Mouse (Mus musculus) forebrain, embryonic 15.5 days (tissue): ENCODE data around the gene Il1a. TPM values are rescaled to one million over a fixed set of nuclear protein-coding genes. Genes with fewer than 3 reads are reported as not detected.

Source experiments
- ATAC-seq: fragments of 200-750 bp; cut with Nextera tagmentation; replicated peaks from 2 replicates; pipeline ENCODE4 v1.8.0; 2017; ENCODE audit warnings: mild to moderate bottlenecking, moderate TSS enrichment, moderate library complexity
- H3K27ac ChIP-seq: fragments of 300-500 bp; sonication (generic); replicated peaks from 2 replicates; pipeline ENCODE4 v1.5.1; 2015; ENCODE audit warnings: mild to moderate bottlenecking, inconsistent platforms
- H3K27me3 ChIP-seq: fragments of 300-500 bp; sonication (generic); 2 replicates; pipeline ENCODE4 v1.6.1; 2015; ENCODE audit warnings: inconsistent platforms
- H3K36me3 ChIP-seq: fragments of 300-500 bp; sonication (generic); 2 replicates; pipeline ENCODE4 v1.6.1; 2015; ENCODE audit warnings: mild to moderate bottlenecking, inconsistent platforms
- H3K4me1 ChIP-seq: fragments of 300-500 bp; sonication (generic); 2 replicates; pipeline ENCODE4 v1.6.1; 2015; ENCODE audit warnings: inconsistent platforms
- H3K4me2 ChIP-seq: fragments of 300-500 bp; sonication (generic); replicated peaks from 2 replicates; pipeline ENCODE4 v1.6.1; 2015; ENCODE audit warnings: mild to moderate bottlenecking, inconsistent platforms
- H3K4me3 ChIP-seq: fragments of 300-500 bp; sonication (generic); 2 replicates; pipeline ENCODE4 v1.5.1; 2015; ENCODE audit warnings: mild to moderate bottlenecking, inconsistent platforms
- H3K9ac ChIP-seq: fragments of 300-500 bp; sonication (generic); replicated peaks from 2 replicates; pipeline ENCODE4 v1.6.1; 2015; ENCODE audit warnings: mild to moderate bottlenecking, inconsistent platforms
- H3K9me3 ChIP-seq: fragments of 300-500 bp; sonication (generic); 2 replicates; pipeline ENCODE4 v1.6.1; 2016; ENCODE audit warnings: inconsistent platforms
- WGBS: fragments of 180-500 bp; shearing (Covaris S2); methylation state at CpG from one replicate; pipeline ENCODE4 v1.1.7; 2015; ENCODE audit warnings: mixed read lengths; 5-methylcytosine and 5-hydroxymethylcytosine counted together
- polyA plus RNA-seq: library from polyadenylated mRNA; unstranded; fragments of >200 nt; fragmentation: Nextera tagmentation; extraction: Ambion mirVana; gene quantifications from 2 replicates; pipeline ENCODE4 v1.2.1, GENCODE M21; 2015

Il1a gene
- 0.26 and 0.29 TPM in 2 replicates for polyA plus RNA-seq

DNA sequence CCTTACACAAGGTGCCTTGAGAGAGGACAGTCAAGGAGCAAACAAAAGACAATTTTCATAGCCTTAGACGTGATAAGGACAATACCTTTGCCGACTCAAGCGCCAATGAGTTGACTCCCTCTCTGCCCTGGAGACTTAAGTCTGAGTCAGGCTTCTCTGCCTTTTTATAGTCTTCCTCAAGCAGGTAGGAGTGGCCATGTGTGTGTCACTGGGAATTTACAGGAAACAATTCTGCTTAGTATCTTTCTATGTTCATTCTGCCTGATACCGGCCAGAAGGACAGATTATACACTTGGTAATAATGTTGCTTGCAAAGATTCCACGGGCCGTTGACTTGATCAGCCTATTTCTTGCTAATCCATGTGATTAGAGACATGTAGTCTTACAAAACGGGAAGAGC lies at the start of gene Il1a:
Il1a (minus strand) TSS at position 137 of the 400 bp plus-strand sequence.
- no peaks in the 10 kb centered on the region for H3K36me3 ChIP-seq

DNA sequence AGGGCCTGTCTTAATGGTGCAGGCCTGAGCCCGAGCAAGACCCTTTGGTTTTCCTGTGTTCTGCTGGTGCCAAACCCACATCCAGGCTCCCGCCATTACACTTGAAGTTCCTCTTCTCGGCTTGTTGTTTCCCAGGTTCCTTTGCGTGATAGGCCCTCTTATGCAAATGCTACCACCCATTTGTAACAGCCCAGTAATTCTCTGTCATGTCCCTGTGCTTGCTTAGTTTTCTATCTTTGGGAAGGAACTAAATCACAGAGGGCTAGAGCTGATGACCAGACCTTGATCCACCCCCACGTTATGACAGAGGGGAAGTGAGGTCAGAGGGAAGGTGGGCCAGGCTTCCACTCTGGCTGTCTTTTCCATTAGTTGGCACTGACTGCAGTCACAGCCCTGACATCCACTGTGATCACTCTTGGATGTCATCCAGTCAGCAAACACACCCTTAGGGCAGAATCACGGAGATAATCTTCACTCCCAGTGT lies 28.4 kb upstream of the Il1a start:
- WGBS: 76% methylated on average over 6 of the region's 6 CpGs
- Histone ChIP-seq H3K27me3 (no peaks in the 10 kb centered on the region), H3K27ac (no peak overlapping the region), H3K9me3 (no peaks in the 10 kb centered on the region), H3K9ac (no peak overlapping the region), H3K4me3 (no peak overlapping the region), H3K36me3 (no peaks in the 10 kb centered on the region), H3K4me1 (0 out of 2 replicates have a peak, but pooled peaks cover 3% of the 10 kb centered on the region), H3K4me2 (no peak overlapping the region)
- ATAC-seq: no peak

More for the DNA sequence above, at the start of gene Il1a:
- H3K4me3 ChIP-seq: no peak within 1 kb of the TSS
- no peaks in the 10 kb centered on the region for H3K4me1 ChIP-seq
- H3K9ac ChIP-seq: no peak within 1 kb of the TSS
- H3K4me2 ChIP-seq: no peak within 1 kb of the TSS
- no peaks in the 10 kb centered on the region for H3K9me3 ChIP-seq
- WGBS: 86% methylated on average over 7 of the region's 7 CpGs
- no peak for ATAC-seq
- H3K27me3 ChIP-seq: no peaks in the 10 kb centered on the region
- H3K27ac ChIP-seq: no peak within 1 kb of the TSS

DNA sequence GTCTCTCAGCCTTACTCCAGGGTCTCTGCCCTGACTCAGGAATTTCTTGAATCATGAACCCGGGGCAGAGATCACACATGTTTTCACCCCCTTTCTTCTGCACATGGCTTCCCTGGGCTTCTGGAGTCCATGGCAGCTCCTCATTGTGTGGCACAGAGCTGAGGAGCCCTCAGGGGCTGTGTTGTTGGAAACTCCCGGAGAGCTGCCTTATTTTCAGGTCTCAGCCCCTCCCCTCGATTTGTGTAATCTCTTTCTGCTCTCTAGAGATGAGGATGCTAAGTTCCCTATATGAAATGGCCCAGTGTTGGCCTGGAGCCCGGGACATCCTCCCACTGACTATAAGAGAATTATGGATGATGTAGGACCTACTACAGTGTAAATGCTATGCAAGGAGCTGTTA lies 23.7 kb upstream of the Il1a start:
- no peaks in the 10 kb centered on the region for H3K36me3 ChIP-seq
- ATAC-seq: no peak
- no peak overlapping the region for H3K4me3 ChIP-seq
- no peaks in the 10 kb centered on the region for H3K27me3 ChIP-seq
- 48% methylated on average over 4 of the region's 4 CpGs for WGBS
- H3K4me2 ChIP-seq: no peak overlapping the region
- no peak overlapping the region for H3K9ac ChIP-seq
- no peak overlapping the region for H3K27ac ChIP-seq
- 0 out of 2 replicates have a peak, but pooled peaks cover 3% of the 10 kb centered on the region for H3K4me1 ChIP-seq
- H3K9me3 ChIP-seq: no peaks in the 10 kb centered on the region

DNA sequence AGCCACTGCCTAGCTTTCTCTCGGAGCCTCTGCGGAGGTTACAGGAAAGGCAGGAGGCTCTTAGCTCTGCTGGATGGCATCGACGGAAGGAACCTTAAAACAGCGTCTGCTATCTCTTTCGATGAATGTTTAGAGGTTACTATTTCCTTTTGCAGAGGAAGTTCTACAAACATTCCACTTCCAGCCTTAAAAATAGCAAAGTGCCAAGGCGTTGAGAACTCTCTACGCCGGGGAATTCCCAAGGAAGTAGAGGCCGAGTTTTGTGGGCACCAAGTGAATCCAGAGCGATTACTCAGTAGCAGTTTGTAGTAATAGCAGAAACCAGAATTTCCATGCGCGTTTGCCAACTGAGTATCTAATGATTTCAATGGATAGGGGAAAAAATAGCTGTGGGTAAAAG lies 20.8 kb upstream of the Il1a start:
- Histone ChIP-seq H3K27me3 (no peaks in the 10 kb centered on the region), H3K4me3 (no peak overlapping the region), H3K4me1 (0 out of 2 replicates have a peak, but pooled peaks cover 3% of the 10 kb centered on the region), H3K4me2 (no peak overlapping the region), H3K36me3 (no peaks in the 10 kb centered on the region), H3K9ac (no peak overlapping the region), H3K9me3 (no peaks in the 10 kb centered on the region), H3K27ac (no peak overlapping the region)
- 90% methylated on average over 13 of the region's 13 CpGs for WGBS
- no peak for ATAC-seq

DNA sequence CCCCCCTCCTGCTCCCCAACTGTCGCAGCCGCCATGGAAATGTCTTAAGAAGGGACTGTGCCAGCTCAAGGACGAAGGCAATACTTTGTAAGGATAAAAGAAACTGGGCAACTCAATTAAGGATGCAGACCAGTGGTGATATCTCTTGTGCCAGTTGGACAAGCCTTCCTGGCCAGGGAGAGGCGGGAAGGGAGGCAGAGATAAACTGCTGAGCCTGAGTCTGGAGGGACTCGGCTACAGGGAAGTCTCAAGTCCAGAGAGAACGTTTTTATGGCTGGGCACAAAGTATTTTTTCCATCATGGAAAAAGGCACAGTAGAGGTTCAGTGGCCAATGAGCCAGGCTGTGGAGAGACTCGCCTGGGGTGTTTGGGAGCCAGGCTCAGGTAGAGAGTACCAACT lies 20.3 kb upstream of the Il1a start:
- H3K9me3 ChIP-seq: no peaks in the 10 kb centered on the region
- H3K27me3 ChIP-seq: no peaks in the 10 kb centered on the region
- no peak for ATAC-seq
- no peak overlapping the region for H3K4me2 ChIP-seq
- no peak overlapping the region for H3K9ac ChIP-seq
- H3K36me3 ChIP-seq: no peaks in the 10 kb centered on the region
- H3K27ac ChIP-seq: no peak overlapping the region
- no peak overlapping the region for H3K4me3 ChIP-seq
- H3K4me1 ChIP-seq: 0 out of 2 replicates have a peak, but pooled peaks cover 3% of the 10 kb centered on the region
- 68% methylated on average over 7 of the region's 7 CpGs for WGBS

DNA sequence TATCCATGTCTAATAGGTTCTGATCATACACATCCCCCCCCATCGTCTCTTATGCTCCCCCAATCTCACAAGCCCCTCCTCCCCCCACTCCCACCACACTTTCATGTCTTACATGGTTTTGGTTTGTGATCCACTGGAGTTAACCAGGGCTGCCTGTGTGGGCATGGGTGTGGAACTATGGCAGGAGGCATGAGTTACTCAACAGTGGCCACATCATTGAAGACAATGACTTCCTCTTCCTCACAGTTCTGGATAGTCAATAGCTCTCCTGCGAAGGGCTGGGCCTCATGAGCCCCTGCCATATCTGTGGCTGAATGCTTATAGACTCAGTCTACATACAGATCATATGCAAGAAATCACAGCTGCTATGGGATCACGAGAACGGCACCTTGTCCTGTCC lies 18.5 kb upstream of the Il1a start:
- no peak overlapping the region for H3K4me2 ChIP-seq
- H3K4me1 ChIP-seq: no peaks in the 10 kb centered on the region
- no peak overlapping the region for H3K27ac ChIP-seq
- WGBS: 77% methylated on average over 4 of the region's 4 CpGs
- no peak for ATAC-seq
- H3K9ac ChIP-seq: no peak overlapping the region
- H3K36me3 ChIP-seq: no peaks in the 10 kb centered on the region
- no peaks in the 10 kb centered on the region for H3K9me3 ChIP-seq
- no peak overlapping the region for H3K4me3 ChIP-seq
- no peaks in the 10 kb centered on the region for H3K27me3 ChIP-seq

DNA sequence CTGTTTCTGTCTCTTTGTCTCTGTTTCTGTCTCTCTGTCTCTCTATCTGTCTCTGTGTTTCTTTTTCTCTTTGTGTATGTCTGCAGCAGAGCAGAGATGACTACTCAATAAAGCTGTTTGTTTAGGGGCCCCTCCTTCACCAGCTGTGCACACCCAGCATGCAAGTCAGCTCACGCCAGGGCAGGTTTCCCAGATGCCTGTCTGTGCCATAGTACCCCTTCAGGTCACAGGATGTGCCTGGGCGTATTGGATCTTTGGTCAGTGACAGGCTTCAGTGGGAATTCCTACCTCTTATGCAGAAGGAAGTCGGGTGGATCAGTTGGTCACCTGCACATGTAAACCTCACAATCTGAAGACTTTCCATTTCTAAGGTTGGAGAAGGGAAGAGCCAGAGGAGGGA lies 14.4 kb upstream of the Il1a start:
- Histone ChIP-seq H3K9ac (no peak overlapping the region), H3K4me1 (no peaks in the 10 kb centered on the region), H3K27me3 (no peaks in the 10 kb centered on the region), H3K4me3 (no peak overlapping the region), H3K4me2 (no peak overlapping the region), H3K27ac (no peak overlapping the region), H3K9me3 (no peaks in the 10 kb centered on the region), H3K36me3 (no peaks in the 10 kb centered on the region)
- ATAC-seq: no peak
- WGBS: 96% methylated on average over 3 of the region's 3 CpGs

DNA sequence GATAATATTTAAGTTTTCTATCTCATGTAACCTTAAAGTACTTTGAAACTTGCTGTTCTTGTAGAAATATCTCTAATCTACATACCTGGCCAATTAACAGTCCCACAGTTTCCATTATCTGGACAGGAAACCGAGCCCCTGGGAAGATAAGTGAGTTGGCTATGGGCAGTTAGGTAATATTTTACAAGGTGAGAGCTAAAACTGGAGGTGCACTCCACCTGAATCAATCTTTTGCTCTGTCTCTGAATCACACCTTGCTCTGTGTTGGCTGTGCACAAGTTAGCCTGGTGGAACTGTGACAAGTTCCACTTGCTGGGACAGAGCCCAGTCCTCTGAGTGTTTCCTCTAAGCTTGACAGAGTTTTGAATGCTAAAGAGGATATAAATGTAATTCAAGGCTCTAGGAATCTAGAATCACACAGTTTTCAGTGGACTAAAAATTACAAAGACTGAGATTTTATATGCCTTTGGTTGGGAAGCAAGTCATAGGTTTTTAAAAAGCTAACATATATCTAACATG lies 12.4 kb upstream of the Il1a start:
- Histone ChIP-seq H3K4me1 (no peaks in the 10 kb centered on the region), H3K9ac (no peak overlapping the region), H3K36me3 (no peaks in the 10 kb centered on the region), H3K27ac (no peak overlapping the region), H3K4me3 (no peak overlapping the region), H3K9me3 (no peaks in the 10 kb centered on the region), H3K4me2 (no peak overlapping the region), H3K27me3 (no peaks in the 10 kb centered on the region)
- no peak for ATAC-seq
- WGBS: 77% methylated on average over 1 of the region's 1 CpGs

DNA sequence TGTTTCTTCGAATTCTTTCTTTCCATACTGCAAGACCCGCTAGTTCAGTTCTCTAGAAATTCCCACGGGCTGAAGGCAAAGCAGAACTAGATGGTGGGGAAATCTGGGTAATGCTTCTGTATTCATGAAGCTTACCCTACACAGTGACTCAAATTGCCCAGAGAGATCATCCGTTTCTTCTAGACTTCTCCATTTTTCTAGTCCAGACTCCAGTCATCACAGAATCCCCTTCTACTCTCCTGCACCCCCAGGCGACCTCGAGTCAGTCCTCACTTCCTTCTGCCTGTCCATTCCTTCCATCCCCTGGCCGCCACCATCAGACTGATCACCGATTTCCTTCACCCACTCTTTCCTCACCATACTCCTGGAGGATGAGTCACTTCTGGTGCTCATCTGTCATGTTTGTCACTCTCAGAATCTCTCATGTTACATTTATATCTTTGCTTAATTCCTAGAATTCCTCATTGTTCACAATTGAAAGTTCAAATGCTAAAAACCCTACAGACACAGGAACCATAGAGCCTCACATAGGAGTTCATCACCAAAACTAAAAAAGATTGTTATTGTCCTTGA lies 10.3 kb upstream of the Il1a start:
- Histone ChIP-seq H3K27ac (no peak overlapping the region), H3K9me3 (no peaks in the 10 kb centered on the region), H3K4me2 (no peak overlapping the region), H3K4me3 (no peak overlapping the region), H3K9ac (no peak overlapping the region), H3K36me3 (no peaks in the 10 kb centered on the region), H3K4me1 (no peaks in the 10 kb centered on the region), H3K27me3 (no peaks in the 10 kb centered on the region)
- 89% methylated on average over 8 of the region's 8 CpGs for WGBS
- ATAC-seq: no peak

DNA sequence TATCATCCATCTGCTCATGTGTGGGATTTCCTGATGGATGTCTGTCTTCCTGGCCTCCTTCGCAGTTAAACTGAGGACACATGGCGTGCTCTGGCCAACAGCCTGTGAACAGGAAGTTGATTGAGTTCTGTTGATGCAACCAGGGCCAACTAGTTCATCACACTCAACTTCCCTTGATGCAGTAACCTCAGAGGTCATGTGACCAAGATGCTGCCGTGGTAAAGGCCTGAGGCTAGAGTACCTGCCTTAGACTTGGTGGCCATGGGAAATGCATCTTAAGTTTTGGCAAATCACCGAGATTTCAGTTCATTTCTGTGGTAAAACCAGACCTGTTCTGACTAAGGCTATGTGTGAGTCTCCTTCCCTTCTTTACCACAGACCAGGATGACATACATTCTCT lies 6.1 kb upstream of the Il1a start:
- H3K36me3 ChIP-seq: no peaks in the 10 kb centered on the region
- no peak overlapping the region for H3K4me2 ChIP-seq
- H3K4me3 ChIP-seq: no peak overlapping the region
- no peaks in the 10 kb centered on the region for H3K4me1 ChIP-seq
- WGBS: 84% methylated on average over 4 of the region's 4 CpGs
- ATAC-seq: no peak
- no peaks in the 10 kb centered on the region for H3K9me3 ChIP-seq
- H3K27ac ChIP-seq: no peak overlapping the region
- no peaks in the 10 kb centered on the region for H3K27me3 ChIP-seq
- H3K9ac ChIP-seq: no peak overlapping the region

DNA sequence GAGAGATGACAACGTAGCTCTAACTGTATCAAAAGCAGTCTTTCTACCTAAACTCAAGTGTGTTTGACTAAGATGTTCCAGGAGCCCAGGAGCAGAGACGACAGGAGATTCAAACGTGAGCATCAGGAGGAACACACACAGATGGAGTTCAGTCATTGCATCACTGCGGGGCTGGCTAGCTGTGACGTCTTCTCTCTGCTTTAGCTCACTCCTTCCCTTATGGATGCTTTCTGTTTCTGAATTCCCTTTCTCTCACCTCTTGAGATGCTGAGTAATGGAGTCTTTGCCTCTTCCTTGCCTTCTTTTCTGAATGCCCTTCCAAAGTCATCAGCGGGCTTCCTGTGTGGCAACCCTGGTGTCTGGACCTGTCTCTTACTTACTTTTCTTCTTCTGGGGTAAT lies 5.1 kb upstream of the Il1a start:
- 81% methylated on average over 6 of the region's 6 CpGs for WGBS
- ATAC-seq: no peak
- no peak overlapping the region for H3K9ac ChIP-seq

DNA sequence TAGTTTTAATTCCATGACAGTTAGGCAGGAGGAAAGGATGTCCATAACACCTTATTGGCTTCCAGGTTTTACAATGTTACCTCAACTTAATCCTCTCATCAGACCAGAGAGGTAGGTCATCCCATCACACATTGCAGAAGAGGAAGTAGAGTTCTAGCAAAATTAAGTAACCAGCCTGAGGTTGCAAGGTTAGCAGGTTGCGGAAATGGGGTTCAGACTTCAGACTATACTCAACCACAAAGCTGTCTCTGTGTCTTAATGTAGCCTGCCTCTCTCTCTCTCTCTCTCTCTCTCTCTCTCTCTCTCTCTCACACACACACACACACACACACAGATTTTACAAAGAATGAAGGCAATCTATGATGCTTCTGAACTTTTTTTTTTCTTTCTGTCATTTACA lies 4.2 kb upstream of the Il1a start:
- Histone ChIP-seq H3K36me3 (no peaks in the 10 kb centered on the region), H3K4me2 (no peak overlapping the region), H3K4me1 (no peaks in the 10 kb centered on the region), H3K27ac (no peak overlapping the region), H3K9ac (no peak overlapping the region), H3K4me3 (no peak overlapping the region), H3K9me3 (no peaks in the 10 kb centered on the region), H3K27me3 (no peaks in the 10 kb centered on the region)
- 100% methylated on average over 1 of the region's 1 CpGs for WGBS
- no peak for ATAC-seq

More for the DNA sequence above, 5.1 kb upstream of the Il1a start:
- Histone ChIP-seq H3K4me3 (no peak overlapping the region), H3K9me3 (no peaks in the 10 kb centered on the region), H3K27me3 (no peaks in the 10 kb centered on the region), H3K36me3 (no peaks in the 10 kb centered on the region), H3K4me1 (no peaks in the 10 kb centered on the region), H3K4me2 (no peak overlapping the region), H3K27ac (no peak overlapping the region)

DNA sequence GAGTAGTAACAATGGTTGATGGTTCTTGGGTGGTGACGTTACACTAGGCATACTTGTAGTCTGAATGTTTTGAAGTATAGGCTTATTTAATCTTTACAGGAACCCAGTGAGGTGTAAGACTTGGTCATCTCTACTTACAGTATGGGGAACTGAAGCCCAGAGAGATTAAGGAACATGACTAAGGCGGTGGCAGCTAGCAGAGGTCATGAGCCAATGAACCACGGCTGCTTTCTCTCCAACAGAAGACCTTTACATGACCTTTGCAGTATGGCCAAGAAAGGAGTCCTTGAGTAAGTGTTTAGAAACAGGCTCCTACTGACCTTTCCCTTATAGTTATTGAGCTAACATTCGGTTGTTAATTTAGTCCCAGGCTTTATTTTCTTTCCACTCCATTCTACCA lies 3.8 kb downstream of the Il1a start:
- H3K9me3 ChIP-seq: no peaks in the 10 kb centered on the region
- H3K36me3 ChIP-seq: no peaks in the 10 kb centered on the region
- no peak for ATAC-seq
- no peaks in the 10 kb centered on the region for H3K4me1 ChIP-seq
- H3K27me3 ChIP-seq: no peaks in the 10 kb centered on the region
- no peak overlapping the region for H3K27ac ChIP-seq
- WGBS: 77% methylated on average over 4 of the region's 4 CpGs
- H3K4me3 ChIP-seq: no peak overlapping the region
- H3K9ac ChIP-seq: no peak overlapping the region
- no peak overlapping the region for H3K4me2 ChIP-seq
